26 mouse cellular contexts compared by ENCODE assay signal in genomic region chr5:135127669-135128068, GRCm38 (mm10). TPM values are rescaled to one million over a fixed set of nuclear protein-coding genes. Genes with fewer than 3 reads are reported as not detected.
DNase-seq lines count a peak whose midpoint lies in the region; ATAC-seq lines count a peak whose summit lies in the region.
"Had no signal": no experiment of that assay in that cellular context is flagged by ENCODE, and none has a peak within 500 bp of the region (broad histone marks: within the 10 kb centered on the region; RNA-seq: fewer than 3 reads in every experiment).

No protein-coding gene starts in this region.

- H3K27ac ChIP-seq in embryonic facial prominence, embryonic 10.5 days (replicated peaks), result no peak overlapping the region
- H3K27ac ChIP-seq: gastrocnemius, adult 2 months; heart, adult 2 months; hindbrain, embryonic 14.5 days; hindbrain, postnatal 0 days had no signal

- no peaks in the 10 kb centered on the region for H3K36me3 ChIP-seq in embryonic facial prominence, embryonic 10.5 days (replicated peaks)

- DNase-seq in layer of hippocampus, adult 11-12 months (ENCODE audit: low spot score), result peak; percentile 28
- DNase-seq in layer of hippocampus, adult 18-20 months (ENCODE audit: low spot score in 2 of 2), result no peak
- peak; percentile 12 for DNase-seq in brain, adult 2 months (ENCODE audit: low read depth, low spot score)
- DNase-seq in embryonic facial prominence, embryonic 10.5 days (ENCODE audit: low spot score), result no peak
- DNase-seq: adrenal gland, adult 2 months; adrenal gland, postnatal 14 days; cerebellum, adult 11-12 months; cerebellum, adult 8-10 months; cerebellum, postnatal 10 days; cerebellum, postnatal 36 days; embryo, embryonic 11 days; forebrain, postnatal 0 days; gastrocnemius, adult 2 months; gastrocnemius, postnatal 14 days; heart, adult 2 months; heart, postnatal 10 days; heart, postnatal 4 days had no signal

- H3K4me1 ChIP-seq in embryonic facial prominence, embryonic 10.5 days, result no peaks in the 10 kb centered on the region; the same call in 1 of the 2 replicates

- peak; percentile 75 for ATAC-seq in granulocyte monocyte progenitor cell, adult 5-6 weeks (replicated peaks; ENCODE audit: poor library complexity, severe bottlenecking)
- peak; percentile 79 for ATAC-seq in monocyte, adult 5-6 weeks (replicated peaks; ENCODE audit: insufficient number of reproducible peaks, low FRiP score, low TSS enrichment, poor library complexity, severe bottlenecking)
- ATAC-seq: CD4-positive, CD25-positive, alpha-beta regulatory T cell, adult 4 months; forebrain, embryonic 14.5 days; forebrain, postnatal 0 days; hindbrain, postnatal 0 days; inflammation-experienced regulatory T-cells, adult 6 months had no signal

- H3K4me3 ChIP-seq in embryonic facial prominence, embryonic 10.5 days, result no peak overlapping the region
- H3K4me3 ChIP-seq: gastrocnemius, adult 2 months; heart, adult 2 months had no signal

- WGBS in embryonic facial prominence, embryonic 10.5 days, result 79% methylated on average over 6 of the region's 6 CpGs

- H3K9me3 ChIP-seq in embryonic facial prominence, embryonic 10.5 days, result no peaks in the 10 kb centered on the region

- H3K27me3 ChIP-seq in embryonic facial prominence, embryonic 10.5 days (replicated peaks; ENCODE audit: low read depth, poor library complexity, severe bottlenecking), result peaks cover 17% of the 10 kb centered on the region

RNA-seq across cellular contexts. Expression of gene Tbl2, which starts 21.8 kb away (rescaled TPM):
- 10 to 100 TPM; 30.4 to 31.5 TPM for total RNA-seq in layer of hippocampus, adult 18-20 months (2021)
- 14.7 and 19.2 TPM in 2 replicates for total RNA-seq in granulocyte monocyte progenitor cell, adult 5-6 weeks (2014; fragmentation: Nextera tagmentation)
- total RNA-seq in granulocyte monocyte progenitor cell, adult 5-6 weeks (2017), result 19.1 and 23.0 TPM in 2 replicates
- total RNA-seq in monocyte, adult 5-6 weeks (2017), result 4.3 to 9.9 TPM (median 9.6 TPM) in 3 replicates
- polyA plus RNA-seq in embryonic facial prominence, embryonic 10.5 days (2016; fragmentation: Nextera tagmentation; extraction: Ambion mirVana), result 21.3 and 22.2 TPM in 2 replicates

RNA-seq across cellular contexts. Expression of gene Mlxipl, which starts 38.0 kb away (rescaled TPM):
- 1 to 10 TPM; 4.7 to 4.9 TPM for total RNA-seq in layer of hippocampus, adult 18-20 months (2021)
- not detected in 2 replicates for total RNA-seq in granulocyte monocyte progenitor cell, adult 5-6 weeks (2014; fragmentation: Nextera tagmentation)
- 1.2 TPM in 1 of 2 replicates, not detected in the other for total RNA-seq in granulocyte monocyte progenitor cell, adult 5-6 weeks (2017)
- 0.57 to 4.5 TPM (median 1.1 TPM) in 3 replicates for total RNA-seq in monocyte, adult 5-6 weeks (2017)
- polyA plus RNA-seq in embryonic facial prominence, embryonic 10.5 days (2016; fragmentation: Nextera tagmentation; extraction: Ambion mirVana), result 3.5 and 3.8 TPM in 2 replicates
- total RNA-seq: MEL had no signal
- polyA plus RNA-seq: C2C12; inflammation-experienced regulatory T-cells, adult 6 months had no signal

RNA-seq across cellular contexts. Expression of gene Bcl7b, which starts 40.4 kb away (rescaled TPM):
- 10 to 100 TPM; 57.2 to 58.2 TPM for total RNA-seq in layer of hippocampus, adult 18-20 months (2021)
- total RNA-seq in granulocyte monocyte progenitor cell, adult 5-6 weeks (2014; fragmentation: Nextera tagmentation), result 15.8 and 38.5 TPM in 2 replicates
- 20.7 and 36.9 TPM in 2 replicates for total RNA-seq in granulocyte monocyte progenitor cell, adult 5-6 weeks (2017)
- total RNA-seq in monocyte, adult 5-6 weeks (2017), result 52.4 to 63.3 TPM (median 53.1 TPM) in 3 replicates
- 44.6 and 48.5 TPM in 2 replicates for polyA plus RNA-seq in embryonic facial prominence, embryonic 10.5 days (2016; fragmentation: Nextera tagmentation; extraction: Ambion mirVana)

RNA-seq across cellular contexts. Expression of gene Vps37d, which starts 49.6 kb away (rescaled TPM):
- total RNA-seq in layer of hippocampus, adult 18-20 months (2021), result 10 to 100 TPM; 33.3 to 35.3 TPM
- not detected in 2 replicates for total RNA-seq in granulocyte monocyte progenitor cell, adult 5-6 weeks (2014; fragmentation: Nextera tagmentation)
- total RNA-seq in granulocyte monocyte progenitor cell, adult 5-6 weeks (2017), result not detected in 2 replicates
- 0.43 TPM in 1 of 3 replicates, not detected in the others for total RNA-seq in monocyte, adult 5-6 weeks (2017)
- 9.2 and 9.5 TPM in 2 replicates for polyA plus RNA-seq in embryonic facial prominence, embryonic 10.5 days (2016; fragmentation: Nextera tagmentation; extraction: Ambion mirVana)
- polyA plus RNA-seq: CD4-positive, CD25-positive, alpha-beta regulatory T cell, adult 4 months; inflammation-experienced regulatory T-cells, adult 6 months had no signal

RNA-seq across cellular contexts. Expression of gene Baz1b, which starts 59.4 kb away (rescaled TPM):
- total RNA-seq in layer of hippocampus, adult 18-20 months (2021), result 10 to 100 TPM; 81.1 to 81.3 TPM
- total RNA-seq in granulocyte monocyte progenitor cell, adult 5-6 weeks (2014; fragmentation: Nextera tagmentation), result 121 and 122 TPM in 2 replicates
- total RNA-seq in granulocyte monocyte progenitor cell, adult 5-6 weeks (2017), result 140 and 147 TPM in 2 replicates
- total RNA-seq in monocyte, adult 5-6 weeks (2017), result 100 to 162 TPM (median 112 TPM) in 3 replicates
- polyA plus RNA-seq in embryonic facial prominence, embryonic 10.5 days (2016; fragmentation: Nextera tagmentation; extraction: Ambion mirVana), result 60.1 and 61.5 TPM in 2 replicates

Comparison
In these comparisons a context has a peak if more than half of its experiments do, and no peak if none do; other contexts are left out.
1. DNase-seq: peak in layer of hippocampus, adult 11-12 months (single experiment) and brain, adult 2 months (single experiment); none in layer of hippocampus, adult 18-20 months (0 of 2) and embryonic facial prominence, embryonic 10.5 days (single experiment).